Mouse (Mus musculus) intestine, embryonic 15.5 days (tissue): ENCODE results near the gene 2410137M14Rik. TPM values are rescaled to one million over a fixed set of nuclear protein-coding genes. Genes with fewer than 3 reads are reported as not detected.
A peak's percentile ranks its signal among the peaks of the same experiment; 100 is the strongest.
"Not testable (repeated sequence)": the region's sequence is repeated elsewhere in the genome, so short reads cannot be mapped to it uniquely, and the experiment has no call there.

Source experiments
- ATAC-seq: fragments of 200-750 bp; cut with Nextera tagmentation; 2 replicates; pipeline ENCODE4 v1.8.0; 2017; ENCODE audit warnings: moderate TSS enrichment, moderate library complexity
- H3K27ac ChIP-seq: fragments of 300-500 bp; sonication (generic); 2 replicates; pipeline ENCODE4 v1.5.1; 2015; ENCODE audit warnings: mild to moderate bottlenecking, inconsistent platforms
- H3K27me3 ChIP-seq: fragments of 300-500 bp; sonication (generic); replicated peaks from 2 replicates; pipeline ENCODE4 v1.6.1; 2015; ENCODE audit warnings: inconsistent platforms
- H3K36me3 ChIP-seq: fragments of 300-500 bp; sonication (generic); 2 replicates; pipeline ENCODE4 v1.6.1; 2015; ENCODE audit warnings: inconsistent platforms
- H3K4me1 ChIP-seq: fragments of 300-500 bp; sonication (generic); replicated peaks from 2 replicates; pipeline ENCODE4 v1.6.1; 2015; ENCODE audit warnings: inconsistent platforms
- H3K4me2 ChIP-seq: fragments of 300-500 bp; sonication (generic); replicated peaks from 2 replicates; pipeline ENCODE4 v1.6.1; 2015; ENCODE audit warnings: mild to moderate bottlenecking, inconsistent platforms
- H3K4me3 ChIP-seq: fragments of 300-500 bp; sonication (generic); replicated peaks from 2 replicates; pipeline ENCODE4 v1.5.1; 2015; ENCODE audit warnings: inconsistent platforms
- H3K9ac ChIP-seq: fragments of 300-500 bp; sonication (generic); 2 replicates; pipeline ENCODE4 v1.6.1; 2015; ENCODE audit warnings: inconsistent platforms
- H3K9me3 ChIP-seq: fragments of 300-500 bp; sonication (generic); 2 replicates; pipeline ENCODE4 v1.6.1; 2016; ENCODE audit warnings: inconsistent platforms
- WGBS: fragments of 180-500 bp; shearing (Covaris S2); methylation state at CpG from one replicate; pipeline ENCODE4 v1.1.7; 2015; 5-methylcytosine and 5-hydroxymethylcytosine counted together
- polyA plus RNA-seq: library from polyadenylated mRNA; unstranded; fragments of >200 nt; fragmentation: Nextera tagmentation; extraction: Ambion mirVana; gene quantifications from 2 replicates; pipeline ENCODE4 v1.2.1, GENCODE M21; 2015

Gene 2410137M14Rik
- polyA plus RNA-seq, 1 experiment from 2014 or later, result not detected

GRCm38 (mm10) chr17:36990630-36991029 lies 9.6 kb upstream of the 2410137M14Rik start:
- not testable (repeated sequence) for H3K4me1 ChIP-seq, ATAC-seq, H3K4me2 ChIP-seq, H3K4me3 ChIP-seq, H3K27ac ChIP-seq, H3K9ac ChIP-seq, H3K9me3 ChIP-seq, H3K36me3 ChIP-seq
- 91% methylated on average over 6 of the region's 6 CpGs for WGBS
- peaks cover 11% of the 10 kb centered on the region for H3K27me3 ChIP-seq

GRCm38 (mm10) chr17:36989437-36989836 lies 8.4 kb upstream of the 2410137M14Rik start, which contains the start of gene H2-M5:
Gene H2-M5 (minus strand): TSS chr17:36989537.
- H3K36me3 ChIP-seq, result no peaks in the 10 kb centered on the region
- H3K4me2 ChIP-seq, result peak within 1 kb of the TSS; percentile 53
- 30% methylated on average over 5 of the region's 5 CpGs for WGBS
- H3K4me1 ChIP-seq, result 0 out of 2 replicates have a peak, but pooled peaks cover 5% of the 10 kb centered on the region
- peaks cover 11% of the 10 kb centered on the region for H3K27me3 ChIP-seq
- H3K27ac ChIP-seq, result no peak within 1 kb of the TSS
- no peak within 1 kb of the TSS for H3K9ac ChIP-seq
- no peak for ATAC-seq
- no peaks in the 10 kb centered on the region for H3K9me3 ChIP-seq
- peak within 1 kb of the TSS; percentile 20 for H3K4me3 ChIP-seq

GRCm38 (mm10) chr17:36988475-36988874 lies 7.4 kb upstream of the 2410137M14Rik start:
- H3K9me3 ChIP-seq, result no peaks in the 10 kb centered on the region
- peak overlapping the region; percentile 53 for H3K4me2 ChIP-seq
- H3K27me3 ChIP-seq, result peaks cover 11% of the 10 kb centered on the region
- H3K4me1 ChIP-seq, result 0 out of 2 replicates have a peak, but pooled peaks cover 5% of the 10 kb centered on the region
- peak overlapping the region; percentile 20 for H3K4me3 ChIP-seq
- H3K36me3 ChIP-seq, result no peaks in the 10 kb centered on the region
- peak; percentile 56; the same call in 1 of the 2 replicates for ATAC-seq
- no peak overlapping the region for H3K9ac ChIP-seq
- 4% methylated on average over 24 of the region's 24 CpGs for whole genome bisulfite sequencing
- no peak overlapping the region for H3K27ac ChIP-seq

DNA sequence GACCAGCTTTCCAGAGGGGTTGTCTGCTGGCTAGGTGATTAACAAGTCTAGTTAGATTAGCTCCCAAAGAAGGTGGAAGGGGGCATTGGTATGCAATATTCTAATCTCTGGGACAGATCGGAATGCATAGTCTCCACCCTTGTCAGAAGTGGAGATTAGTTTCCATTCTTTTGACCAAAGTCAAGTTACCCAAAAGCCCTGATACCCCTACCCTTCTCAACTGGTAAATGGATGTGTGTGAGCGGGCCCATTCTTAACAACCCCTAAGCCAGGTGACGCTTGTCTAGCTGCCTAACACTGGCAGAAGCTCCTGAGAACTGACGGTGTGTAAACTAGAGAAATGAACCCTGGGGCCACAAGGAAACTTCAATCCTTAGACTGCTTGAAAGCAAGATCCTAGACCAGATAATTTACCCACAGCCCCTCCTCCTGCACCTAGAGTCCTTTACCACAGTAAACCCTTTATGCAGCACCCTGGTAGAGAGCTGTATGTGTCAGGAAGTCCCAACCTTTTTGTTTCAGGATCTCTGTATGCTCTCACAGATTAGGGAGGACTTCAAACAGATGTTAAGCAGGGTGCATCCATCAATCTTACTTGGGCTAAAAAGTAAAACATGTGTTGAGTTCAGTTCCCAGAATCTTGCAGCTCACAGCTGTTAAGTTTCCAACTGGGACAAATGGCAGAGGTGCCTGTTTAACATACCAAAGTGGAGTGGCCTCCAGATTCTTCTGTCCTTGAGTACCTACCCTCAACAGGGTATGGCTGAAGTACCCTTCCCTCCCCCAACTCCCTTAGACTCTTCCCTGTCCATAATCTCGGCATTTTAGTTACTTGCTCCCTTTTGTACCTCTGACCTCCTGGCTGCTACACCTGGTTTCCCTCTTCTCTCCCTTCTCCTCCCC lies 1.5 kb upstream of the 2410137M14Rik start:
- WGBS, result 37% methylated on average over 5 of the region's 5 CpGs
- no peak overlapping the region for H3K4me3 ChIP-seq
- peaks cover 14% of the 10 kb centered on the region; the same call in 1 of the 2 replicates for H3K4me1 ChIP-seq
- no peaks in the 10 kb centered on the region for H3K36me3 ChIP-seq
- ATAC-seq, result peak; percentile 54
- H3K27ac ChIP-seq, result no peak overlapping the region
- H3K9me3 ChIP-seq, result no peaks in the 10 kb centered on the region
- no peak overlapping the region for H3K9ac ChIP-seq
- H3K27me3 ChIP-seq, result peaks cover 3% of the 10 kb centered on the region
- H3K4me2 ChIP-seq, result 0 out of 2 replicates have a peak overlapping the region, but pooled peaks have one; percentile 9

- Histone ChIP-seq H3K27me3 (no peaks in the 10 kb centered on the region), H3K4me3 (no peak overlapping the region), H3K4me1 (peaks cover 14% of the 10 kb centered on the region; the same call in 1 of the 2 replicates), H3K4me2 (peak overlapping the region; percentile 52), H3K9ac (no peak overlapping the region), H3K9me3 (no peaks in the 10 kb centered on the region), H3K36me3 (no peaks in the 10 kb centered on the region), H3K27ac (no peak overlapping the region)
- 5% methylated on average over 4 of the region's 4 CpGs for WGBS
- ATAC-seq, result peak; percentile 76
Measured at GRCm38 (mm10) chr17:36981845-36982244, 808 bp upstream of the 2410137M14Rik start.

GRCm38 (mm10) chr17:36973271-36973787 lies 7.7 kb downstream of the 2410137M14Rik start:
- Histone ChIP-seq H3K36me3 (no peaks in the 10 kb centered on the region), H3K4me1 (no peaks in the 10 kb centered on the region), H3K4me2 (no peak overlapping the region), H3K4me3 (no peak overlapping the region), H3K9me3 (no peaks in the 10 kb centered on the region), H3K27ac (no peak overlapping the region), H3K9ac (no peak overlapping the region), H3K27me3 (no peaks in the 10 kb centered on the region; the same call in 1 of the 2 replicates)
- WGBS, result 70% methylated on average over 8 of the region's 8 CpGs
- ATAC-seq, result no peak

DNA sequence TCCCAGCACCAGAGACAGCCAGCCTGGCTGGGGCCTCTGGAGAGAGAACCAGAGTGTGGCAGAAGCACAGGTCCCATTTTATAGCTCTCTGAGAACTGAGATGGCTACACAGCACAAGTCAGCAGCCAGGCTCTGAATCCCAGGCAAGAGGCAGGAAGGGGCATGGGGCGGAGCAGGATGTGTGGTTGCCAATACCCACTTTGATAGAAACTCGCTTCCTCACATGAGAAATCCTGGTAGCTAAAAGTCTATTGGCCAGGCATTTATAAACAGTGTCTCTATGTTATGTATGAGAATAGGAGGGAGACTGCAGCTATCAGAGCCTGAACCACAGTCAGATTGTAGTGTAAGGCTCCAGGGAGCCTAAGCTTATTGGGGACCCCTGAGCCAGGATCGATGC lies 8.2 kb downstream of the 2410137M14Rik start:
- no peaks in the 10 kb centered on the region for H3K36me3 ChIP-seq
- H3K9ac ChIP-seq, result no peak overlapping the region
- H3K27ac ChIP-seq, result no peak overlapping the region
- H3K9me3 ChIP-seq, result no peaks in the 10 kb centered on the region
- H3K4me2 ChIP-seq, result no peak overlapping the region
- no peak for ATAC-seq
- WGBS, result 84% methylated on average over 3 of the region's 3 CpGs
- H3K4me3 ChIP-seq, result no peak overlapping the region
- no peaks in the 10 kb centered on the region; the same call in 1 of the 2 replicates for H3K27me3 ChIP-seq
- no peaks in the 10 kb centered on the region for H3K4me1 ChIP-seq

- ATAC-seq, result no peak
- no peaks in the 10 kb centered on the region for H3K36me3 ChIP-seq
- no peak overlapping the region for H3K27ac ChIP-seq
- no peaks in the 10 kb centered on the region for H3K9me3 ChIP-seq
- WGBS, result 84% methylated on average over 6 of the region's 6 CpGs
- no peak overlapping the region for H3K9ac ChIP-seq
- no peaks in the 10 kb centered on the region; the same call in 1 of the 2 replicates for H3K27me3 ChIP-seq
- H3K4me2 ChIP-seq, result no peak overlapping the region
- no peak overlapping the region for H3K4me3 ChIP-seq
- H3K4me1 ChIP-seq, result no peaks in the 10 kb centered on the region
Measured at GRCm38 (mm10) chr17:36971172-36971850, 9.7 kb downstream of the 2410137M14Rik start.

GRCm38 (mm10) chr17:36970316-36970890 lies 10.6 kb downstream of the 2410137M14Rik start:
- Histone ChIP-seq H3K36me3 (no peaks in the 10 kb centered on the region), H3K4me2 (no peak overlapping the region), H3K9ac (no peak overlapping the region), H3K9me3 (no peaks in the 10 kb centered on the region), H3K4me1 (no peaks in the 10 kb centered on the region), H3K4me3 (no peak overlapping the region), H3K27me3 (no peaks in the 10 kb centered on the region; the same call in 1 of the 2 replicates), H3K27ac (no peak overlapping the region)
- ATAC-seq, result peak; percentile 34; the same call in 1 of the 2 replicates
- 77% methylated on average over 14 of the region's 14 CpGs for WGBS

- no peak for ATAC-seq
- WGBS, result 76% methylated on average over 1 of the region's 1 CpGs
Measured at GRCm38 (mm10) chr17:36966875-36967274, 14.2 kb downstream of the 2410137M14Rik start.

DNA sequence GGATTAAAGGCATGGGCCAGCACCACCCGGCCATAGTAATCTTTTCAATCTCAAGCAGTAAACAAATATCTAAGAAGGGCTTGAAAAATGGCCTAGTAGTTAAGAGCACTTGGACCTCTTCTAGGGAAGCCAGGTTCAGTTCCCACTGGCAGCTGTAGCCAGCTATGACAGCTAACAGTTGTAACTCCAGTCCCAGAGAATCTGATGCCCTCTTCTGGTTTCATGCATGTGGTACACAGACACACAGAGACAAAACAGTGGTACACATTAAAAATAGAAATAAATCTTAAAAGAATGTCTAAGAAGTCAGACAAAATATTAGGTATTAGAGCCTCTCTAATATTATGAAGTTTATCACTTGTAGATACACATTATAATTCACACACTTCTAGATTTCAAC lies 19.9 kb downstream of the 2410137M14Rik start:
- Histone ChIP-seq H3K9me3 (no peaks in the 10 kb centered on the region), H3K9ac (no peak overlapping the region), H3K27me3 (no peaks in the 10 kb centered on the region), H3K4me3 (no peak overlapping the region), H3K27ac (no peak overlapping the region), H3K4me2 (no peak overlapping the region), H3K4me1 (peaks cover 10% of the 10 kb centered on the region), H3K36me3 (0 out of 2 replicates have a peak, but pooled peaks cover under 1% of the 10 kb centered on the region)
- no peak for ATAC-seq
- WGBS, result 47% methylated on average over 1 of the region's 1 CpGs

More at GRCm38 (mm10) chr17:36966875-36967274, 14.2 kb downstream of the 2410137M14Rik start:
- Histone ChIP-seq H3K36me3 (no peaks in the 10 kb centered on the region), H3K27me3 (no peaks in the 10 kb centered on the region; the same call in 1 of the 2 replicates), H3K4me1 (no peaks in the 10 kb centered on the region), H3K4me3 (no peak overlapping the region), H3K9ac (no peak overlapping the region), H3K4me2 (no peak overlapping the region), H3K27ac (no peak overlapping the region), H3K9me3 (no peaks in the 10 kb centered on the region)
